Mouse (Mus musculus) lung, embryonic 14.5 days (tissue): ENCODE measurements around the gene 1810062G17Rik. TPM values are rescaled to one million over a fixed set of nuclear protein-coding genes. Genes with fewer than 3 reads are reported as not detected.

Source experiments
- ATAC-seq: fragments of 200-750 bp; cut with Nextera tagmentation; 2 replicates; pipeline ENCODE4 v1.8.0; 2017; ENCODE audit warnings: mild to moderate bottlenecking, moderate TSS enrichment, moderate library complexity; ENCODE audit not compliant: insufficient read depth
- DNase-seq: peaks from one replicate; pipeline ENCODE4 v3.0.0-alpha.2; 2015
- H3K27ac ChIP-seq: fragments of 300-500 bp; sonication (generic); 2 replicates; pipeline ENCODE4 v1.5.1; 2014; ENCODE audit warnings: low read depth, mild to moderate bottlenecking, moderate library complexity
- H3K27me3 ChIP-seq: fragments of 300-500 bp; sonication (generic); 2 replicates; pipeline ENCODE4 v1.6.1; 2014; ENCODE audit warnings: low read length, control low read depth; ENCODE audit not compliant: insufficient read depth
- H3K36me3 ChIP-seq: fragments of 300-500 bp; sonication (generic); 2 replicates; pipeline ENCODE4 v1.6.1; 2014; ENCODE audit warnings: control low read depth; ENCODE audit not compliant: insufficient read depth
- H3K4me1 ChIP-seq: fragments of 300-500 bp; sonication (generic); 2 replicates; pipeline ENCODE4 v1.6.1; 2014; ENCODE audit warnings: antibody characterized with exemption, control low read depth; ENCODE audit not compliant: insufficient read depth
- H3K4me2 ChIP-seq: fragments of 300-500 bp; sonication (generic); 2 replicates; pipeline ENCODE4 v1.6.1; 2014; ENCODE audit warnings: mild to moderate bottlenecking
- H3K4me3 ChIP-seq: fragments of 300-500 bp; sonication (generic); 2 replicates; pipeline ENCODE4 v1.5.1; 2014; ENCODE audit warnings: low read depth, low read length
- H3K9ac ChIP-seq: fragments of 300-500 bp; sonication (generic); 2 replicates; pipeline ENCODE4 v1.6.1; 2014
- H3K9me3 ChIP-seq: fragments of 300-500 bp; sonication (generic); 2 replicates; pipeline ENCODE4 v1.6.1; 2016; ENCODE audit warnings: low read depth, low read length, control low read depth
- CTCF ChIP-seq: IDR thresholded peaks from 2 replicates; pipeline ENCODE4 v1.5.1; 2016; ENCODE audit warnings: antibody characterized with exemption, low read depth
- WGBS: fragments of 180-500 bp; shearing (Covaris S2); extraction: QIAGEN DNeasy Blood & Tissue Kit; methylation state at CpG from one replicate; pipeline ENCODE4 v1.1.7; 2014; 5-methylcytosine and 5-hydroxymethylcytosine counted together
- polyA plus RNA-seq: library from polyadenylated mRNA; unstranded; fragments of >200 nt; fragmentation: Nextera tagmentation; extraction: Ambion mirVana; gene quantifications from 2 replicates; pipeline ENCODE4 v1.2.1, GENCODE M21; 2014

Gene 1810062G17Rik
- polyA plus RNA-seq, 1 experiment from 2014 or later = 3.3 TPM

DNA sequence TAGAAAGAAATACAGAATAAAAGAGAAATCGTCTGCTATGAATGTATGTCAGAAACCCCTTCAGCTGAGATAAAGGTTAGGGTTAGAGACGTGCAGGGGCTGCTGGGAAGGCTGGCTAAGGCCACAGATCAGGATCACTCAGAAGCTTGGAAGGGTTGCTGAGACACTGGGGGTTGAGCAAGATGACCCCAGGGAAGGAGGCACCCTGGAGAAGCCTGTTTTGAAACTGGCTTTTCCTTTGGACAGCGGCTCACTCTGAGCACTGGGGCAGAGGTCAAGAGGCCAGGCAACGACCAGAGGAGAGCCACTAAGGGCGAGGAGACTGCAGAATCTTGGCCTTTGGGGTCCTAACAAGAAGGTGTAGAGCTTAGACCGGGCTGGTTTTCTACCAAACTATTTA, 10.4 kb downstream of the 1810062G17Rik start:
- 42% methylated on average over 6 of the region's 6 CpGs for WGBS
- TF ChIP-seq CTCF = no peak
- Histone ChIP-seq H3K4me2 (no peak overlapping the region), H3K9me3 (no peaks in the 10 kb centered on the region), H3K9ac (no peak overlapping the region), H3K27ac (no peak overlapping the region), H3K4me3 (no peak overlapping the region), H3K36me3 (no peaks in the 10 kb centered on the region), H3K4me1 (peaks cover 10% of the 10 kb centered on the region), H3K27me3 (no peaks in the 10 kb centered on the region)
- ATAC-seq (no peak), DNase-seq (no peak)

DNA sequence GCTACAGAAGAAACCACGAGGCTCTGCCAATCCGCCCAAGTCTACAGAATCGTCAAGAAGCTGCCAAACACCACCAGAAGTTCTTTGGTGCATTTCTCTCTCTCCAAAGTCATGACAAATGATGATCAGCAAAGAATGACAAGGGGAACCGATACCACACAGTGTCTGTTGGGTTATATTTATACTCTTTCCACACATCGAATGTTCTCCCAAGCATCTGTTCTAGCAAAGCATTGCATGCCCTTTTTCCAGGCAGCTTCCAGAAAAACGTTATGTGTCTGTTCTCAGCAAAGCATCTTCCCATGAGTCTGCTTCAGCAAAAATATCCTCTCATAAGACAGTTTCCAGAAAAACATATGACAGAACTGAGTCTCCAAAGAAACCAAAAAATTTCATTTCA, 11.1 kb downstream of the 1810062G17Rik start:
- Histone ChIP-seq H3K4me1 (peaks cover 5% of the 10 kb centered on the region), H3K9ac (no peak overlapping the region), H3K36me3 (no peaks in the 10 kb centered on the region), H3K27ac (no peak overlapping the region), H3K4me2 (no peak overlapping the region), H3K9me3 (no peaks in the 10 kb centered on the region), H3K27me3 (no peaks in the 10 kb centered on the region), H3K4me3 (no peak overlapping the region)
- 81% methylated on average over 6 of the region's 6 CpGs for WGBS
- no peak for DNase-seq
- ATAC-seq = no peak
- TF ChIP-seq CTCF = no peak

DNA sequence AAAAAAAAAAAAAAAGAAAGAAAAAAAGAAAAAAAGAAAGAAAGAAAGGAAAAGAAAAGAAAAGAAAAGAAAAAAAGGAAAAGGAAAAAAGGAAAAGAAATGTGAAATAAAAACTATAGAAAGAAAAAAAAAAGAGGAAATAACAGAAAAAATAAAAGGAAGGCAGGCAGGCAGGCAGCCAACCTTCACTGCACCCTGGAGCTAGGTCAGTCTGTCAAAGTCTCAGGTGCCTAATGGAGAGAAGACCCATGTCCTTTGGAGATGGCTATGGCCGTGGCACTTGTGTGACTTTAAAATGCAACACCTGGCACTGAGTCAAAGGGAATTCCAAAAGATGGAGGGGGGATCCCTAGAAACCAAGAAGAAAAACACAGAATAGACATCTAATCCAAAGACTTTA, 12.6 kb downstream of the 1810062G17Rik start:
- DNase-seq (no peak), ATAC-seq (no peak)
- Histone ChIP-seq H3K4me2 (no peak overlapping the region), H3K4me3 (no peak overlapping the region), H3K4me1 (no peaks in the 10 kb centered on the region; the same call in 1 of the 2 replicates), H3K36me3 (no peaks in the 10 kb centered on the region), H3K9ac (no peak overlapping the region), H3K27ac (no peak overlapping the region), H3K9me3 (no peaks in the 10 kb centered on the region), H3K27me3 (no peaks in the 10 kb centered on the region)
- no peak for TF ChIP-seq CTCF
- WGBS = 64% methylated on average over 1 of the region's 1 CpGs

GRCm38 (mm10) chr3:36488899-36489589, 13.3 kb downstream of the 1810062G17Rik start:
- no peaks in the 10 kb centered on the region for H3K36me3 ChIP-seq
- no peak overlapping the region for H3K27ac ChIP-seq
- no peaks in the 10 kb centered on the region for H3K9me3 ChIP-seq
- 79% methylated on average over 6 of the region's 6 CpGs for WGBS
- ATAC-seq (no peak), DNase-seq (no peak)
- H3K9ac ChIP-seq = no peak overlapping the region
- H3K4me2 ChIP-seq = no peak overlapping the region
- H3K4me1 ChIP-seq = no peaks in the 10 kb centered on the region
- no peak for TF ChIP-seq CTCF
- no peaks in the 10 kb centered on the region for H3K27me3 ChIP-seq
- no peak overlapping the region for H3K4me3 ChIP-seq

- Histone ChIP-seq H3K27ac (no peak overlapping the region), H3K9ac (no peak overlapping the region), H3K4me2 (no peak overlapping the region), H3K36me3 (no peaks in the 10 kb centered on the region), H3K9me3 (no peaks in the 10 kb centered on the region), H3K27me3 (no peaks in the 10 kb centered on the region), H3K4me1 (no peaks in the 10 kb centered on the region), H3K4me3 (no peak overlapping the region)
- no peak for TF ChIP-seq CTCF
- WGBS = 96% methylated on average over 1 of the region's 1 CpGs
- DNase-seq (no peak), ATAC-seq (no peak)
Measured at GRCm38 (mm10) chr3:36489590-36489910, 13.8 kb downstream of the 1810062G17Rik start.

DNA sequence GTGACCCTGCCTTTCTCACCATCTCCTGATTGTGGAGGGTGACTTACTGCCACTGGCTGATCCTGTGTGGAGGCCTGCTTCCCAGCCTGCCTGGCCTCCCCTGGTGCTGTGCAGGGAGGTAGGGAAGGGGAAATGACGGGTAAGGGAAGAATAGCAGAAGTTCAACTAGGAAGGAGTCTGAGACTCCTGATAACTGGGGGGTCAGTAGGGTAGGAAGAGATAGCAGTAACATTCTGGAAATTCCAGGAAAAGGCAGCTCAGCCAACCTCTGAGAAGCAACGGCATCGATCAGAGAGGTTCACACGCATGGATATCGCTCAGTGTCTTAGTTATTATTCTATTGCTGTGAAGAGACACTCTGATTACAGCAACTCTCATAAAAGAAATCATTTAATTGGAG, 15.8 kb downstream of the 1810062G17Rik start:
- H3K9ac ChIP-seq = no peak overlapping the region
- no peaks in the 10 kb centered on the region for H3K4me1 ChIP-seq
- H3K36me3 ChIP-seq = no peaks in the 10 kb centered on the region
- ATAC-seq = no peak
- H3K27me3 ChIP-seq = no peaks in the 10 kb centered on the region
- no peak overlapping the region for H3K27ac ChIP-seq
- 84% methylated on average over 5 of the region's 5 CpGs for WGBS
- no peaks in the 10 kb centered on the region for H3K9me3 ChIP-seq
- TF ChIP-seq CTCF = no peak
- H3K4me3 ChIP-seq = no peak overlapping the region
- DNase-seq = no peak
- no peak overlapping the region for H3K4me2 ChIP-seq

DNA sequence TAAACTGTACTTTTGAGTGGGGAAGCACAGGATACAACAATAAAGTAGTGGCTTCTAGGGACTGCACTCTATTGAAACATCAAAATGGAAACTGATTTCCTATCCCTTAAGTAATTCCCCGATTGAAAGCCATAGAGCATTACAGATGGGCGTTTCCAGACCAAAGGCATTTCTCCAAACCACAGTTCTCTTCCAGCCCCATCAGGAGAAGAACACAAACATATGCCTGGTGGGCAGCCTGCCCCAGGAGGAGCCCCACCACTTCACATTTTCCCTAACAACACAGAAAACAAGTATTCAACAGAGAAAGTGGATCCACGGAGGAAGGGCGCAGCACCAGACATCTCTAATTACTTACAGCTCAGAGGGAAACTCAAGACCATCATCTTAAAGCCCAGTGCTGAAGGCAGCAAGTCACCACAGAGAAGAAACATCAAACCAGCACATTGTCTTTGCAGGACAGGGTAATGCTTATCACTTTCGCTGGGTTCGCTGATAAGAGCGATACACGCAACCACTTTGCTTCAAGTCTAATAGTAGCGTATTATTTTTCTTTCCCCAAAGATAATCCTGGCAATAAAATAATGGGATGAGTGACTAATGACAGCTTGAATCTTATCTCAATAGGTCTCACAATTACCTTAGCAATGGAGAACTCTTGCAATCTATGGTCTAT, 17.1 kb downstream of the 1810062G17Rik start:
- H3K4me3 ChIP-seq = no peak overlapping the region
- H3K9me3 ChIP-seq = no peaks in the 10 kb centered on the region
- 61% methylated on average over 9 of the region's 9 CpGs for WGBS
- H3K4me1 ChIP-seq = no peaks in the 10 kb centered on the region
- no peak overlapping the region for H3K4me2 ChIP-seq
- H3K36me3 ChIP-seq = no peaks in the 10 kb centered on the region
- no peak overlapping the region for H3K27ac ChIP-seq
- H3K9ac ChIP-seq = no peak overlapping the region
- no peak for TF ChIP-seq CTCF
- no peaks in the 10 kb centered on the region for H3K27me3 ChIP-seq
- DNase-seq = no peak
- ATAC-seq = no peak
